Mouse (Mus musculus) brain, embryonic 14.5 days (tissue): ENCODE measurements at regions not wholly inside any gene's neighbourhood (a gene's known extent, or its start where the extent isn't known, plus 50 kb on each side); places are given as distances from the start of the nearest gene placed in this dataset.

ENCODE experiments used
- DNase-seq: peaks from one replicate; pipeline ENCODE4 v3.0.0-alpha.2; 2011; ENCODE audit warnings: low read depth
- CTCF ChIP-seq: fragments of 200-500 bp; IDR thresholded peaks from 2 replicates; pipeline ENCODE4 v1.5.1; 2012; ENCODE audit warnings: inconsistent platforms, mild to moderate bottlenecking, moderate library complexity, borderline replicate concordance; ENCODE audit not compliant: insufficient read depth, insufficient read length; ENCODE audit errors: extremely low read depth
- POLR2A ChIP-seq: fragments of 200-500 bp; IDR thresholded peaks from 2 replicates; pipeline ENCODE4 v1.6.1; 2012; ENCODE audit warnings: mild to moderate bottlenecking, inconsistent platforms, borderline replicate concordance; ENCODE audit not compliant: poor library complexity, insufficient read depth, insufficient read length, severe bottlenecking; ENCODE audit errors: extremely low read depth

DNA sequence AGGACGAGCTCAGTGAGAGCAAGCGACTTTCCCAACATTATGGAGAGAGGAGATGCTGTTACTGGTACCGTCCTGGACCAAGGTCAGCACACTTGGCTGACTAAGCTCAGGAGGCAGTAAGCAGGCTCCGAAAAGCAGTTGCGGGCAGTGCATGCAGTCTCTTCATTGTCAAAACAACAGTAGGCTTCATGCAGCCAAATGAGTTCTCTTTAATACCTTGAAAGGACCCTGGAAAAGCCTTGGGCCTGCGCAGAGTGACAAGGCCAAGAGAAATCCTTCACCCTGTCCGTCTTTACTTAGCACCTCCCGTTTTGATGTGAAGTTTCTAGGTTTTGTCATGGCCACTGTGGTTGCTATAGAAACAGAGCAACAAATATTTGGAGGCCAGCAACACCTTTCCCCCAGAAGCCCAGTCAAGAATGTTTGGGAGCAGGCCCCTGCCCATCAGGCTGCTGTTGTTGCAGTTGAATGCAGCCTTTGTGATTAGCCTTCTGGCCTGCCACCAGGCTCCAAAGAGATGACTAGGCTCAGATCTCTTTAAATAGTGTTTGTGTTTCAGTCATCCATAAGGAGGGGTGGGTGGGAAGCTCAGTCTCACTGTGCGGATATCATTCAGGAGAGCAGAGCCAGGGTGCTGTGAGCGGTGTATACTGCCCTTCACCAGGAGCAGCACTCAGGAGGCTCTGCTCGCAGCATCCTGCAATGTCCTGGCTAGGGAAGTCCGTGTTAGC, 85.6 kb upstream of the Jun start:
- DNase-seq: peak; percentile 95
- TF ChIP-seq CTCF (no peak), POLR2A (no peak)

DNA sequence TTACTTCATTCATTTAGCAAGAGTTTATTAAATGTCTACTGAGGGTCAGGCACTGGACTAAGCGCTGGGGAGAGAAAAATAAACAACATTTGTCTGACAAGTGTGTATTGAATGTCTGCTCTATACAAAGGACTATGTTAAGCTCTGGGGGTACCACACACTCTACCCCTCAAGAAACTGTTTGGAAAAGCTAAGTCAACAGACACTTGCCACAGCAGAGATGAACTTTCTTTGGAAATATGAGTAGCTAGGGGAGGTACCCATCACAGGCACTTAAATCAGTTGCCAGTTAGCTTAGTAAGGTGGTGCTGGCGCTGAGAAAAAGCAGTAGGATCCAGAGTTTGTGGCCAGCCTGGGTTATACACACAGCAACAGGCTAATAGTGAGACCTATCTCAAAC, 86.7 kb upstream of the Jun start:
- no peak for DNase-seq
- TF ChIP-seq POLR2A: no peak
- TF ChIP-seq CTCF: no peak

DNA sequence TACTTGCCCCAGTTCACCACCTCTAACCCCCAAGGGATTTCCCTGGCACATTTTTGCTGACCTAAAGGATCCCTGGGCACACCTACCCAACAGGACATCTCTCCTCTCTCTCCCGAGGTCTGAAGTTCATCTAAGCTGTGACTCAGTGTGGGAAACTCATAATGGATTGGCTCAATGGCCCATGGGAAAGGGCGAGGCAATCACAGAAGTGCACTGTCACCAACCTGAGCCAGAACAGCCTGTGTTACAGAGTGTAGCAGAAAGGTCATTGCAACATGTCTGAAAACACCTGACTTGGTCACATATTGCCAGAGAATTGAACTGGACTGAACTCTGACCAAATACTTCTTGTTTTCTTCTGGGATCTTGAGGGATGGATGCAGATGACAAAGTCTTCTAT, 89.2 kb upstream of the Jun start:
- DNase-seq: no peak

DNA sequence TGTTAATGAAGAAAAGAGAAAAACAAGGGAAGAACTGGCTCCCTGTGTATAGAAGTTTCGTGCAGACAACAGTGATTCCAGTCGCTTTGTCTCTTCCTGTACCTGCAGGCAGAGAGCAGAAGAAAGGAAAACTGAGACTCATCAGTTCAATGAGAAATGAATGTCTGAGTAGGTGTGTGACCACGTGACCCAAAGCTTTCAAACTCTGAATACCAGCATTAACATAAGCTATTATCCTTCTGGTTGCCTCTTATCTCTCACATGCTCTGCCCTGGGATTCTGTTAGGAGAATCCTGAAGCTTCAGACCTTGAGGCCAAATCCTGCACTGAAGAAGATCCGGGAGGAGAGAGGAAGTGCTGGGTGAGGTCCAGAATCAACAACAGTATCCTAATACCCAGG, 91.1 kb upstream of the Jun start:
- no peak for DNase-seq
- no peak for TF ChIP-seq CTCF
- no peak for TF ChIP-seq POLR2A

More for the DNA sequence above, 89.2 kb upstream of the Jun start:
- no peak for TF ChIP-seq CTCF
- no peak for TF ChIP-seq POLR2A

DNA sequence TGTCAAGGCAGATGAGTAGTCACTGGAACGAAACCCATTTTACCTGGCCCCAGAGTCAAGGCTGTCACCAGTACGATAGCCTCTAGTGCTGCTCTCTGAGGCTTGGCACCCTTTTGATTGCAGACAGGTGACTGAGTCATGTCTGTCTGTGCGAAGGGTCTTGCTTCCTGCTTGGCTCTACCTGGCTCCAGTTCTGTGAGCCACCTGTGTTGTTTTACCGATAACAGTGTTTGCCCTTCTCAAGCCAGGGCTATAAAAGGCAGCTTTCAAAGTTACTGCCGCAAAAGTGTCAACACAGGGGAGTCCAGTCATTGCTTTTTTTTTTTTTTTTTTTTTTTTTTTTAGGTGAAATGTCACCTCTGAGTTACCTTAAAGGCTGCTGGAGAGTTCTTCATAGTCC, 91.6 kb upstream of the Jun start:
- no peak for TF ChIP-seq POLR2A
- TF ChIP-seq CTCF: no peak
- DNase-seq: no peak

DNA sequence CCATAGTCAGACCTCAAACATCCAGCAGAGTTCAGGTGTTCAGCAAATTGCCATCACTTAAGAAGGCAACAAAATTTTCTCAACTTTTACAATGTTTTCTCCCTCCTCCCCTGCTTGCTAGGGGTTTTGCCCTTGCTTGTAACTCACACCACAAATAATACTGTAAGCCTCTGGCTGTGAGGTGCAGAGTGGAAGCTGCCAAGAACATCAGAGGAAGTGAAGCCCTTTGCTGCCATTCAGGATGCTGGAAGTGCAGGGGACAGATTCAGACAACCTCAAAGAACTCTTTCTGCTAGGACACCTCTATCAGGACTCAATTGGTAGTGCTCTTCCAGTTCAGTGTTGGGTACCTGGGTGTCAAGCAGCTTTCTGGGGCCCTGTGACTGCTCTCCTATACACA, 92.4 kb upstream of the Jun start:
- TF ChIP-seq POLR2A: no peak
- TF ChIP-seq CTCF: no peak
- no peak for DNase-seq

DNA sequence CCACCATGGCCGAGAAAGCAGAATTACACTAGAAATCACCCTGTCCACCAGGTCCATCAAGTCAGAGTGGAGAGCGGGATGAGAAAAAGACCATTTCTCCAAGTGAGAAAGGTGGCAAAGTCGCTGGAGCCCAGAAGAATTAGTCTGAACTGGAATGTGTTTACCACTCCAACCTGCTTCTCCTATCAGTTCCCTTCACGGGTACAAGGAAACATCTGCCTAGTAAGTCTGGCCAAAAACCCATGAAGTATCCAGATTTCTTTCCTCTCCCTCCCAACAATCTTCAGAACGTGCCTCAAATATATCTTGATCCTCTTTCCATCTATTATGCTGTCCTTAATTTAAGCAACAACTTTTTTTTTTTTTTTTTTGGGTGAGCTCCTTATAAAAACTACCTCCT, 94.2 kb upstream of the Jun start:
- TF ChIP-seq POLR2A: no peak
- TF ChIP-seq CTCF: no peak
- DNase-seq: no peak

DNA sequence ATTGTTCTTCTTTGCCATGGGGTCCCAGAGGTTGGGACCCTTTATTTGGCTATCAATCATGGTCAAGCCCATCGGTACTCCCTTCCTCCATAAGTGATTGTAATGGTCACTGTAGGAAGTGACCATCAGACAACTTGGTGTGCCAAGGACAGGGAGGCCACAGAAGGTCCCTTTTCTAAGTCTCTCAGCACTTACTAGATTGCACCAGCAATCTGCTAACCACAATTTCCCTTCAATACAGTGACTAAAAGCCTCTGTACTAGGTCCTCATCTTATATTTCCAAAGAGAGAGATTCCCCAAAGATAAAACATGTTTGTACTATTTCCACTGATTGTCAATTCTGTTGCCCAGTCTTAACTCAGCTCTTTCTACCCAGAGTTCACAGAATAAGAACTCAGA, 96.6 kb upstream of the Jun start:
- TF ChIP-seq POLR2A (no peak), CTCF (no peak)
- no peak for DNase-seq

DNA sequence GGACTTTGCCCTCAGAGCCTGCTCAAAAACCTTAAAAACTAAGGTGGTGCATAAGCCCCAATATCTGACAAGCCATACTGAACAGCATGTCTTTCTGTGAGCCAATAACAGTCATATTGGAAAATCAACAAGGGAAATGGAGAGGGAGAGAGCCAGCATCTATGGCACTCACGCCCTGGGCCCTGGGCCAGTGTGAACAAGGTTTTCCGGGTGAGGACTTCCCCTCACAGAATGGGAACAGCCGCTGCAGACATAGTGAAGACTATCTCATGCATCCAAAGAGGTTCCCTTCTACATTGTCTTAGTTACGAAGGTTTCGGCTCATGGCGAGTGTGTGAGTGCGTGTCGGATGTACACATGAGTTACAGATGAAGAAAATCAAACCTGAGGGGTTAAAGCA, 99.7 kb upstream of the Jun start:
- no peak for DNase-seq

DNA sequence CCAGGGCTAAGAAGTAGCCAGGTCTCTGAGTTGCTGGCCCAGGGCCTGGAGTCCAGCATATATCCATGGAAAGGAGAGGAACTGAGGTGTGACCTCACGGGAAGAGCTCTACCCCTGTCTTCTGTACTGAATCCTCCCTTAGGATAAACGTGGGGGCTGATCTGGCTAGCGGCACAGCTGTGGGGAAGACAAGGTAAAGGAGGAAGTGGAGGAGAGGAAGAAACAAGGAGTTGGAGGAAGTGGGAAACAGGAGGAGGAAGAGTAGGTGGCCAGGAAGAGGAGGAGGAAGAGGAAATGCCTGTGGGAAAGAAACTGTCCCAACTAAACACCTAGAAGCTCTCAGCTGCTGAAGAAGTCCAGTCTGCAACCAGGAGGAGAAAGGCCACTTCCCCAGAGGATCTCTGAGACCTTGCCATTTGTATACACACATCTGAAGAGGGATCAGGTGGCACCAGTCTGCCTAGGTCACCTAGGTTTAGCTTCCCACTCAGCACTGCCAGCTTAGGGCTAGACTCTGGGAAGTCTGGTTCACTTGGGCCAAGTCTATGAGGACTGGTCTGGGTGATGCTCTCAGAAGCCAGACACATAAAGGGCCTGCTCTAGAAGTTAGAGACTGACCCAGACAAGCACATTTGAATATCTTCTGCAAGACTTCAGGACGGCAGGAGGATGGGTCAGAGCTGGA, 100.6 kb upstream of the Jun start:
- no peak for DNase-seq
- no peak for TF ChIP-seq POLR2A
- TF ChIP-seq CTCF: no peak

More for the DNA sequence above, 99.7 kb upstream of the Jun start:
- TF ChIP-seq POLR2A (no peak), CTCF (no peak)

DNA sequence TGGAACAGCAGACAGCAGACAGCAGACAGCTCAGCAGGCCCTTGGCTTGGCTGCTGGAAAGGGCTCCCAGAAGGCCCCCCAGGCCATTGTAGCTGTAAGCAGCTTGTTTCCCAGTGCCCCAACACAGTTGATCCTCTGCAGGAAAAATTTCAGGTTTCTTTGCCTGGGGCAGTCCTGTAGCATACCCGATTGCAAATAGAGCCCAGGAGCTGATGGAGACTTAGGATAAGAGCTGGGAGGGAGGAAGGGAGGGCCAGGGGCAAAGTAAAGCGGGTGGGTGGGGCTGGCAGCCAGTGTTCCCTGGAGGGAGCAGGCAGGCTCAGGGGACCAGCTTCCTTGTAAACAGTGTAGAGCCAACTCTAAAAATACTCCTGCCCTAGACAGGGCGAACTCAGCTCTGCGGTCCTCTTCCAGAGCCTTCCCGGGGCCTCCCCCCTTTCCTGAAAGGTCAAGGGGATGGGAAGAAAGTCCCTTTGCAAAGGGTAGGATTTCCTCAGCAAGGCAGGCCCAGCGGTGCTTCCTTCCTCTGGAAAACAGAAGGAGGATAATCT, 101.8 kb upstream of the Jun start:
- TF ChIP-seq CTCF (no peak), POLR2A (no peak)
- peak; percentile 74 for DNase-seq
